Mouse (Mus musculus): ENCODE results near the gene Cd160.

Gene Cd160

DNA sequence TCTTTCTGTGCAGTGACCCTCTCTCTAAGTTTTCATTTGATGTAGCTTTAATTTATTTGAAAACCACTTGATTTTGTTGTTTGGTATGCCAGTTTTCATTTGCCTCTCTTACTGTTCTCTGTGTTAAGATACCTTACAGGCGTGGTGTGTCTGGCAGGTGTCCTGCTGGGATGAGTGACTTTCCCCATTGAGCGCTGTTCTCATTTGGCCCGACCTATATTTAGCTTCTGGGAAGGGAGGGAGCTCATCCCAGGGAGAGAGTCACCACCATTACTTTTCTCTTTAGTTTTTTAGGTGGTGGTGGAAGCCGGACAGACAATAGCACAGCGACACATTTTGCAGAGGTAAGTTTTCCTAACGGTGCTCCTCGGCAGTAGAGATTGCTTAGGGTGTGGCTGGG lies 71.5 kb downstream of the Cd160 start:
- no peak for DNase-seq (ENCODE audit: low spot score)

DNA sequence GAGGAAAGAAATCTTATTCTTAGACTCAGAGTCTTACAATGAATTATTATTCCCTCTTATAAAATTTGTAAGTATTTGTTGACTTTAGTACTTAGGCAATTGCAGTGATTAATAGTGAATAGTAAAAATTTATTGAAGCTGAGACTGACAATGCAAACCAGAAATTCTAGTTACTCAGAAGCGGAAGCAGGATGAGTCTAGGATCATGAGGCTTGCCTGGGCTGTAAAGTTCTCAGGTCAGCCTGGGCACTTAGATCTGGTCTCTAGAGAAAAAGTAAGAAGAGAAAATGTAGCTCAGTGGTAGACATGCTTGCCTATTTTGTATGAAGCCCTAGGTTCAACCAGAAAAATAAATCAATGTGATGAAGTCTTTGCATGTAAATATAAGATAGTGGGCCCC lies 73.2 kb downstream of the Cd160 start:
- DNase-seq (ENCODE audit: low spot score) = no peak

Data from ovary, adult 18-20 months (tissue).